Mouse (Mus musculus): Measurements from ENCODE around the gene Fam102a.

- TF ChIP-seq POLR2A (IDR thresholded peaks at IDR 0.05; ENCODE audit: low read depth, low read length), result no peak
- peak; percentile 93 for TF ChIP-seq CTCF (conservative IDR thresholded peaks at IDR 0.05; ENCODE audit: insufficient read depth, insufficient read length, low read depth, low read length)
Observed at GRCm38 (mm10) chr2:32488679-32489078, 46.5 kb upstream of the Fam102a start.

All from kidney, adult 2 months (tissue).